Mouse (Mus musculus): ENCODE results near the gene Sgcd. TPM values are rescaled to one million over a fixed set of nuclear protein-coding genes. Genes with fewer than 3 reads are reported as not detected.

Sgcd gene
- polyA plus RNA-seq (2014; fragmentation: Nextera tagmentation; extraction: Ambion mirVana): 4.7 and 5.3 TPM in 2 replicates

- H3K4me3 ChIP-seq (ENCODE audit: low read depth, low read length): peak within 1 kb of the TSS; percentile 63
- H3K4me2 ChIP-seq (ENCODE audit: low read depth, severe bottlenecking): peak within 1 kb of the TSS; percentile 98
- H3K27me3 ChIP-seq (ENCODE audit: control insufficient read depth, insufficient read depth, low read length): peaks cover 19% of the 10 kb centered on the region
- peak; percentile 71 for DNase-seq (ENCODE audit: low spot score)
- no peak within 1 kb of the TSS for H3K27ac ChIP-seq (replicated peaks; ENCODE audit: low read depth, low read length)
- 0 out of 2 replicates have a peak, but pooled peaks cover 2% of the 10 kb centered on the region for H3K4me1 ChIP-seq (ENCODE audit: control insufficient read depth, insufficient read depth, low read length)
- H3K9me3 ChIP-seq (ENCODE audit: control insufficient read depth, low read length): no peaks in the 10 kb centered on the region
- peak; percentile 85 for ATAC-seq (ENCODE audit: insufficient number of reproducible peaks, low FRiP score, low TSS enrichment, low read depth)
- under 1% methylated on average over 64 of the region's 67 CpGs for WGBS
- H3K9ac ChIP-seq (ENCODE audit: low read length): peak within 1 kb of the TSS; percentile 57
- no peaks in the 10 kb centered on the region for H3K36me3 ChIP-seq (ENCODE audit: control insufficient read depth, insufficient read depth, low read length)
These were observed at the start of gene Sgcd for GRCm38 (mm10) chr11:47988697-47989533. Gene Sgcd (minus strand): TSS chr11:47988969.

DNA sequence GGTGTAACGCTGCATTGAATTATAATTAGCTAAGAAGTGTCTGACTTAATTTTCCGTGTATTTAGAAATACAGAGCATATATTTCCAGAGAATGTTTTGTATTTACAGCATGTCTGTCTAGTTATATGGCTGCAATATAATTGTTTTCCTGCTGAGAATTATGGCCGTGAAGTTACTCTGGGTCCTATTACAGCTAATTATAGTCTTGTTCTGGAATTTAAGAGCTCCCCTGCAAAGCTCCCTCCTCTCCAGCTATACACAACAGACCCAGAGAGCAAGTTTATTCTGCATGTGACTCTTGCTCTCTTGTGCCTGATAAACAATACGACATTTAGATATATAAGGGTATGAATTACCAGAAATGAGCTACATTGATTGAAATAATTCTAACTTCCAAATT is 49.3 kb upstream of the Sgcd start:
- Histone ChIP-seq H3K27me3 (ENCODE audit: control insufficient read depth, insufficient read depth, low read length) (no peaks in the 10 kb centered on the region), H3K4me1 (ENCODE audit: control insufficient read depth, insufficient read depth, low read length) (peaks cover 5% of the 10 kb centered on the region; the same call in 1 of the 2 replicates), H3K36me3 (ENCODE audit: control insufficient read depth, insufficient read depth, low read length) (no peaks in the 10 kb centered on the region), H3K4me3 (ENCODE audit: low read depth, low read length) (no peak overlapping the region), H3K9me3 (ENCODE audit: control insufficient read depth, low read length) (no peaks in the 10 kb centered on the region), H3K27ac (replicated peaks; ENCODE audit: low read depth, low read length) (no peak overlapping the region), H3K4me2 (ENCODE audit: low read depth, severe bottlenecking) (no peak overlapping the region), H3K9ac (ENCODE audit: low read length) (no peak overlapping the region)
- DNase-seq (ENCODE audit: low spot score): no peak
- WGBS: 25% methylated on average over 4 of the region's 4 CpGs
- peak; percentile 62; the same call in 1 of the 2 replicates for ATAC-seq (ENCODE audit: insufficient number of reproducible peaks, low FRiP score, low TSS enrichment, low read depth)

DNA sequence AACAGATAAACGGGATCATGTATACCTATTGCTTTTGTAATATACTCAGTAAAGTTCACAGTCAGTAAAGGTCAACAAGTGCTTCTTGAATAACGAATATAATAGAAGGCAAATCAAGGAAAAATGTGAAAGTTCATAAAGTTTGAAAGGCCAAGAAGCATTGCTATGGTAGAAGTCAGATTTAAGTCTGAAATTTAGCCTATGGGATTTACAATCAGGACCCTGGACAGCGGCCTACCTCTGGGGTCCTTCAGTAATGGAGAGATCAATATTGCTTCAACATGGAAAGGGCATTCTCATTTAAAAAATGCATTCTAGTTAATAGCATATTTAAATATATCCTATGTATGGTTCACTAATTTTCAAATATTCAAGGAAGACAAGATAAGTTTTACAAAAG is 24.1 kb upstream of the Sgcd start:
- ATAC-seq (ENCODE audit: insufficient number of reproducible peaks, low FRiP score, low TSS enrichment, low read depth) (no peak), DNase-seq (ENCODE audit: low spot score) (peak; percentile 65)

GRCm38 (mm10) chr11:47988333-47988696 is 454 bp downstream of the Sgcd start:
- H3K4me3 ChIP-seq (ENCODE audit: low read depth, low read length): peak overlapping the region; percentile 63
- H3K4me1 ChIP-seq (ENCODE audit: control insufficient read depth, insufficient read depth, low read length): 0 out of 2 replicates have a peak, but pooled peaks cover 2% of the 10 kb centered on the region
- no peak overlapping the region for H3K27ac ChIP-seq (replicated peaks; ENCODE audit: low read depth, low read length)
- H3K9me3 ChIP-seq (ENCODE audit: control insufficient read depth, low read length): no peaks in the 10 kb centered on the region
- no peaks in the 10 kb centered on the region for H3K36me3 ChIP-seq (ENCODE audit: control insufficient read depth, insufficient read depth, low read length)
- WGBS: under 1% methylated on average over 30 of the region's 31 CpGs
- peak; percentile 49 for ATAC-seq (ENCODE audit: insufficient number of reproducible peaks, low FRiP score, low TSS enrichment, low read depth)
- H3K4me2 ChIP-seq (ENCODE audit: low read depth, severe bottlenecking): peak overlapping the region; percentile 98
- peak overlapping the region; percentile 57 for H3K9ac ChIP-seq (ENCODE audit: low read length)
- no peak for DNase-seq (ENCODE audit: low spot score)
- peaks cover 19% of the 10 kb centered on the region for H3K27me3 ChIP-seq (ENCODE audit: control insufficient read depth, insufficient read depth, low read length)

More for the DNA sequence above, 24.1 kb upstream of the Sgcd start:
- Histone ChIP-seq H3K9ac (ENCODE audit: low read length) (no peak overlapping the region), H3K27me3 (ENCODE audit: control insufficient read depth, insufficient read depth, low read length) (no peaks in the 10 kb centered on the region), H3K4me2 (ENCODE audit: low read depth, severe bottlenecking) (no peak overlapping the region), H3K4me3 (ENCODE audit: low read depth, low read length) (no peak overlapping the region), H3K4me1 (ENCODE audit: control insufficient read depth, insufficient read depth, low read length) (no peaks in the 10 kb centered on the region), H3K27ac (replicated peaks; ENCODE audit: low read depth, low read length) (no peak overlapping the region), H3K9me3 (ENCODE audit: control insufficient read depth, low read length) (no peaks in the 10 kb centered on the region), H3K36me3 (ENCODE audit: control insufficient read depth, insufficient read depth, low read length) (no peaks in the 10 kb centered on the region)
- 59% methylated on average over 3 of the region's 3 CpGs for WGBS

- Histone ChIP-seq H3K4me1 (ENCODE audit: control insufficient read depth, insufficient read depth, low read length) (0 out of 2 replicates have a peak, but pooled peaks cover 2% of the 10 kb centered on the region), H3K27me3 (ENCODE audit: control insufficient read depth, insufficient read depth, low read length) (peaks cover 19% of the 10 kb centered on the region), H3K9me3 (ENCODE audit: control insufficient read depth, low read length) (no peaks in the 10 kb centered on the region), H3K36me3 (ENCODE audit: control insufficient read depth, insufficient read depth, low read length) (no peaks in the 10 kb centered on the region), H3K27ac (replicated peaks; ENCODE audit: low read depth, low read length) (no peak overlapping the region), H3K4me3 (ENCODE audit: low read depth, low read length) (peak overlapping the region; percentile 63), H3K9ac (ENCODE audit: low read length) (no peak overlapping the region), H3K4me2 (ENCODE audit: low read depth, severe bottlenecking) (peak overlapping the region; percentile 98)
- peak; percentile 21 for DNase-seq (ENCODE audit: low spot score)
- 16% methylated on average over 12 of the region's 12 CpGs for WGBS
- no peak for ATAC-seq (ENCODE audit: insufficient number of reproducible peaks, low FRiP score, low TSS enrichment, low read depth)
These were observed 889 bp downstream of the Sgcd start for GRCm38 (mm10) chr11:47987893-47988267.

DNA sequence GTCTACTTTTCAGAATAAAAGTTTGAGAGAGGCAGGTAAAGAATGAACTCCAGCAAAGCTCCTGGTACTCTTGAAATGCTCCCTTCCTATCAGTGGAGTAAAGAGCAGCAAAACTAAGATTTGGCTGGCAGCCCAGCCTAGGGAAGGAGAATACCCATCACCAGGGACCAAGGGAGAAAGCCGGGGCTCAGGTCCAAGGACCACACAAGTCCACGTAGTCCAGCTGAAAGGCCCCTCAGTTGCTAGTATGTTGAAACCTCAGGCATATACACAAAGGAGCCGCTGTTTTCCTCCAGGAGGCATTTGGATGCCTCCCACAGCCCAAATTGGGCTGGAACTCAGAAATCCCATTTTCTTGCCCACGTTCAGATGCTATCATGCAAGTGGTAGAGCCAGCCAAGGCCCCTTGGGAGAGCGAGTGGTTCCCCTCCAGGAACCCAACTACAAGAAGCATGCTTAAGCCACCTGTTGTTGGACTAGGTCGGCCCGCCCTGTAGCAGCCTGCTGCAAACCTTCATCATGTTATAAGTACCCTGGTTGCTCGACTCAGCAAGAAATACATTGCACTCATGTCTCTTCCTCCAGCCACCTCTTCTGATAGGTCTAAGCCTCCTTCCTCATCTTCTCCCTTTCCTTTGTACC is 1.4 kb downstream of the Sgcd start:
- 70% methylated on average over 8 of the region's 8 CpGs for WGBS
- no peaks in the 10 kb centered on the region for H3K36me3 ChIP-seq (ENCODE audit: control insufficient read depth, insufficient read depth, low read length)
- H3K4me1 ChIP-seq (ENCODE audit: control insufficient read depth, insufficient read depth, low read length): 0 out of 2 replicates have a peak, but pooled peaks cover 2% of the 10 kb centered on the region
- no peak for DNase-seq (ENCODE audit: low spot score)
- H3K9ac ChIP-seq (ENCODE audit: low read length): no peak overlapping the region
- no peak overlapping the region for H3K4me3 ChIP-seq (ENCODE audit: low read depth, low read length)
- H3K4me2 ChIP-seq (ENCODE audit: low read depth, severe bottlenecking): no peak overlapping the region
- H3K27ac ChIP-seq (replicated peaks; ENCODE audit: low read depth, low read length): no peak overlapping the region
- ATAC-seq (ENCODE audit: insufficient number of reproducible peaks, low FRiP score, low TSS enrichment, low read depth): no peak
- no peaks in the 10 kb centered on the region for H3K9me3 ChIP-seq (ENCODE audit: control insufficient read depth, low read length)
- H3K27me3 ChIP-seq (ENCODE audit: control insufficient read depth, insufficient read depth, low read length): peaks cover 19% of the 10 kb centered on the region

DNA sequence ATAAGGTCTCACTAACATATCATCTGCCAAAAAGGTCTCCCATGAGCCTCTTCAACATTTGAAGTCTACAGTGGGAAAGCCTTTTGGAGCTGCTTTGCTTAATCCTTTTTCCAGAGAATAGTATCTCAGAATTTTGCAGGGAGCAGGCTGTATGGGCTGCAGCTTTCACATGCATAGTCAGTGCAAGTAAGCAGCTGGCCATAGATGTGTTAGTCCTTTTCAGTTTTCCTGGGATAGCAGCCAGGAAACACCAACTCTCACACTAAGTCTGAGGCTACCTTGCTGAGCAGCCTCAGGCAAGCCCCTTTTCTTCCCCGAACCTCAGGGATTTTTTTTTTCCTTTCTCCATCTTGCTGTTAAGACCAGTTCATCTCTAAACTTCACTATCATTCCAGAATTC is 6.6 kb downstream of the Sgcd start:
- ATAC-seq (ENCODE audit: insufficient number of reproducible peaks, low FRiP score, low TSS enrichment, low read depth): no peak
- no peak for DNase-seq (ENCODE audit: low spot score)

GRCm38 (mm10) chr11:47981108-47981507 is 7.7 kb downstream of the Sgcd start:
- ATAC-seq (ENCODE audit: insufficient number of reproducible peaks, low FRiP score, low TSS enrichment, low read depth) (no peak), DNase-seq (ENCODE audit: low spot score) (no peak)
- Histone ChIP-seq H3K9me3 (ENCODE audit: control insufficient read depth, low read length) (no peaks in the 10 kb centered on the region), H3K27me3 (ENCODE audit: control insufficient read depth, insufficient read depth, low read length) (no peaks in the 10 kb centered on the region), H3K4me2 (ENCODE audit: low read depth, severe bottlenecking) (no peak overlapping the region), H3K27ac (replicated peaks; ENCODE audit: low read depth, low read length) (no peak overlapping the region), H3K9ac (ENCODE audit: low read length) (no peak overlapping the region), H3K36me3 (ENCODE audit: control insufficient read depth, insufficient read depth, low read length) (no peaks in the 10 kb centered on the region), H3K4me1 (ENCODE audit: control insufficient read depth, insufficient read depth, low read length) (no peaks in the 10 kb centered on the region), H3K4me3 (ENCODE audit: low read depth, low read length) (no peak overlapping the region)
- 28% methylated on average over 2 of the region's 2 CpGs for WGBS

More for the DNA sequence above, 6.6 kb downstream of the Sgcd start:
- Histone ChIP-seq H3K27ac (replicated peaks; ENCODE audit: low read depth, low read length) (no peak overlapping the region), H3K4me2 (ENCODE audit: low read depth, severe bottlenecking) (no peak overlapping the region), H3K27me3 (ENCODE audit: control insufficient read depth, insufficient read depth, low read length) (peaks cover 4% of the 10 kb centered on the region), H3K9ac (ENCODE audit: low read length) (no peak overlapping the region), H3K4me1 (ENCODE audit: control insufficient read depth, insufficient read depth, low read length) (no peaks in the 10 kb centered on the region), H3K4me3 (ENCODE audit: low read depth, low read length) (no peak overlapping the region), H3K36me3 (ENCODE audit: control insufficient read depth, insufficient read depth, low read length) (no peaks in the 10 kb centered on the region), H3K9me3 (ENCODE audit: control insufficient read depth, low read length) (no peaks in the 10 kb centered on the region)
- WGBS: 46% methylated on average over 1 of the region's 1 CpGs
